Mouse (Mus musculus): ENCODE measurements around the gene Pacs2.
A peak's percentile ranks its signal among the peaks of the same experiment; 100 is the strongest.

The Pacs2 gene

DNA sequence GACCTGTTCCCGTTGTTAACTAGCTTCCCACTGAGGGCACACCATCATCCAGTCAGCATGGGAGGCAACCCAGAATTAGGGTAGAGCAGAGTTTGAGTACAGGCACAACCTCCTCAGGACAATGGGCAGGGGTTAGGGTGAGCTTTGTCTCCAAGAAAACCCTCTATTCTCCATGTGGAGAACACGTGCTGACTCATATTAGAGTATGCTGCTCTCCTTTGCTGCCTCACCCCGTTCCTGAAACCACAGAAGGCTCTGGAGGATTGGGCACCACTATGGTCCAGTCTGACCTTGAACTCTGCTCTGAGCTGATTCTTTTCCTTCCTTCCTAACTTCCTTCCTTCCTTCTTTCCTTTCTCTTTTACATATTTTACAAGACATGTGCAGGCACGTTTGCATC lies 24.1 kb downstream of the Pacs2 start:
- ATAC-seq (ENCODE audit: insufficient number of reproducible peaks, low FRiP score, low TSS enrichment) = no peak

DNA sequence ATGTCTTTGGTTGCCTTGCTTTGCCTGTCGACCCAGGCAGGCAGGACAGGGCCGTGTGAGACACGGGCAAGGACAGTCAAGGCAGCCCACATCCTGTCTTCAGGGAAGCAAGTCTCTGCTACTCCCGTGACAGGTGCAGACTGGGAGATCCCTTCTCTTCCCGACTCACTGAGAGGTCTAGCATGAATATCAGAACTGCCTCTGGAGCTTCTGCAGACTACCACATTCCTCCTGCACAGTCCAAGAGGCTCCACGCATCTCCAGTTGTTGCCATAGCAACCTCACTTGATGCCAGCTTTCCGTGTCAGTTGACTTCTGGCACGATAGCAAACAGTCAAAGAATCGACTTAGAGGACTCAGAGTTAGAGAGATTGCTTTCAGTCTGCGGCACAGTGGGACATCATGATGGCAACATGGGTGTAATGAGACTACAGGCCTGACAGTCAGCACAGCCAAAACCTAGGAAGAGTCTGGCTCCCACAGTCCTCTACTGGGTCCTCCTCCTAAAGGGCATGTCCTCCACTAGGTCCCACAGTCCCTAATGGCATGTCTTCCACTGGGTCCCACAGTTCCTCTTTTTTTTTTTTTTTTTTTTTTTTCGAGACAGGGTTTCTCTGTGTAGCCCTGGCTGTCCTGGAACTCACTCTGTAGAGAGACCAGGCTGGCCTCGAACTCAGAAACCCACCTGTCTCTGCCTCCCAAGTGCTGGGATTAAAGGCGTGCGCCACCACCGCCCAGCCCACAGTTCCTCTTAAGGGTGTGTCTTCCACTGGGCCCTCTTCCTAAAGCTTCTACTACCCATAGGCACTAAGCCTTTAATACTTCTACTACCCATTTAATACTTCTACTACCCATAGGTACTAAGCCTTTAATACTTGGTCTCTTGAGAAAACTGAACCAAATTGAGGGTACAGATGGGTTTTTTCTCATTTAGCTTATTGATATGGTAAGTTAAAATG lies 27.5 kb downstream of the Pacs2 start:
- no peak for ATAC-seq (ENCODE audit: insufficient number of reproducible peaks, low FRiP score, low TSS enrichment)

DNA sequence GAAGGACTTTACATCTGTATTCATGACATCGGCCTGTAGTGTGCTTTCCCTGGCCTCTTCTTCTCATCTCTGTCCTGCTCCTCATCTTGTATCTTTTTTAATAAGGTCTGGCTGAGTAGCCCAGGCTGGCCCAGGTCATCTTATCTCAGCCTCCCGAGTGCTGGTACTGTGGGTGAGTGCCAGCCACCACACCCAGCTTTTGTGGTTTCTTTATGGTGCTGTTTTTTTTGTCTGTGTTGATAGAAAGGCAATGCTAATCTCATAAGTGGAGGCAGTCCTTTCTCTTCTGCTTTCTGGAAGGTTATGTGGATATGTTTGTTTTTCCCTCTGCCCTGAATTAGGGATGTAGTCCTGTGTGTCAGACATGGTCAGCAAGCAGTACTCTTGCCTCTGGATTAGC lies 28.2 kb downstream of the Pacs2 start:
- no peak for ATAC-seq (ENCODE audit: insufficient number of reproducible peaks, low FRiP score, low TSS enrichment)

DNA sequence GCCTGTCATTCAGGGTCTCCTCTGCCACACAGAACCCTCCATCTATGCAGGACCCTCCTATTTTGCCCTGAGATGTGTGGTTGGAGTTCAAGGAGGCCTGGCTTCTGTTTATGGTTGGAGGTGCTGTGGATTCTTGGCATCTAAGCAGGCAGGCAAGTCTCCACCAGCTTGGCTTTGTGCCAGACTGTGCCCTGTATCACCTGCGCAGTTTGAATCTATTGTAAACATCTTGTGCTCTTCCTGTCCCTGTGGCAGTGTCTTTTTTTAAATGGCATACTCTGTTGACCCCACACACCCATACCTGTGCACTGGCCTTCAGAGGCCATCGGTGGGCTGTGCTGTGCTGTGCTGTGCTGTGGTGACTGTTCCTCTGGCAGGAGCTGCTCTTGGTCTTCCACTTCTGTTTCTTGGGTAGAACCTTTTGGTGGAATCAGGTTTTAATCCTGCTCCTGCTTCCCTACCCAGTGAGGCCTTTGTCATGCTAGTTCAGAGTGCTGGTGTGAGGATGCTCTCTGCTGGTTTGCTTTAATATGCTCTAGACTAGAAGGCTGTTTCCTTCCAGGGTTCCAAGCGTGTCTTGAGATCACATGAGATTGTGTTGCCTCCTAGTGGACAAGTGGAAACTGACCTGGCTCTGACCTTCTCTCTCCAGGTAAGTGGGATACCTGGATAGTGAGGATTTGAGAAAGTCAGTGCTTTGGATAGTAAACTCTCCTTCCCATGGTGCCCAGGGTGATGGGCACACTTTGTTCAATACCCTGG lies 30.8 kb downstream of the Pacs2 start:
- ATAC-seq (ENCODE audit: insufficient number of reproducible peaks, low FRiP score, low TSS enrichment) = peak; percentile 82

DNA sequence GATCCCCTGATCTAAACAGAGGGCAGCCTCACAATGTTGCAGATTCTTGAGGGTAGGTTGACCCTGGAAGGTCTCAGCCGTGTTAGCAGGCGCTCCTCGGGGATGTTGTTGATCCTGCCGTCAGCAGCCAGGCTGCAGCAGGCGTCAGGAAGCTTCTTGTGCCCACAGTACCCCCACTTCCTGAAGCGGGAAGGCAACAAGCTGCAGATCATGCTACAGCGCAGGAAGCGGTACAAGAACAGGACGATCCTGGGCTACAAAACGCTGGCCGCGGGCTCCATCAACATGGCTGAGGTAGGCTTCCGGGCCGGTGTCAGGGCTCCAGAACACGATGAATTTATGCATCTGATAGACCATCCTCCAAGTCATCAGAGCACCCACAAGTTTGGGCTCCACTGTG lies 32.6 kb downstream of the Pacs2 start:
- ATAC-seq (ENCODE audit: insufficient number of reproducible peaks, low FRiP score, low TSS enrichment) = no peak

DNA sequence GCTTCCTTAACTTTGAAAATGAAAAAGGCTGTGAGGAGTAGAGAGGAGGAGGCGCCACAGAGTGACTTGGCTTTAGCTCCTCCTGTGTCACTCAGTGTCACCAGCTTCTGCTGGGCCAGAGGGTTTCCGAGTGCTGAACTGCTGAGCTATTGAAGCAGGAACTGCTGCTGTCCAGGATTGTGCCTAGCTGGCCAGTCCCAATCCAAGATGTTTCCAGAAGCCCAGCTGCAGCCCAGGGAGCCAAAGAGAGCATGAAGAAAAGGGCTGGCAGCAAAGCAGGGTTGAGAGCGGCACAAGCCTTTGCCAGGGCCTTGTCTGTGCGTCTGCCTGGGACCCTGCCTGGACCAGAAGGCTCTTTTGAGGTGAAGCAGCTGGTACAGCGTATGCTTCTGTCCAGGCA lies 33.8 kb downstream of the Pacs2 start:
- ATAC-seq (ENCODE audit: insufficient number of reproducible peaks, low FRiP score, low TSS enrichment) = no peak

DNA sequence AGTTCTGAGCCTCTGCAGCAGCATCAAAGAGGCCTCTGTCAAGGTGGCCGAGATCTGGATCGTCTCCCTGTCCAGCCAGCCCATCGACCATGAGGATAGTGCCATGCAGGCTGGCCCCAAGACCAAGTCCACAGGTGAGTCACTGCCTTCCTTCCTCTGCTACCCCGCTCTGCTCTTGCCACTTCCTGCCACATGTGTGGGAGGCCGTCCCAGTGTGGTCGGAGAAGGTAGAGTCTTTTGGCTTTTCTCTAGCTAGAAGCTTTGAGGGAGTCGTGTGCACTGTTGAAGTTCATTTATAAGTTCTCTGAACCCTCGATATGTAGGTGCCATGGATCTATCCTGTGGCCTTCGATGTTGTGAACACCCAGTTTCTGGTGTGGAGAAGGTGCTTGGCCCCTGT lies 35.5 kb downstream of the Pacs2 start:
- no peak for ATAC-seq (ENCODE audit: insufficient number of reproducible peaks, low FRiP score, low TSS enrichment)

DNA sequence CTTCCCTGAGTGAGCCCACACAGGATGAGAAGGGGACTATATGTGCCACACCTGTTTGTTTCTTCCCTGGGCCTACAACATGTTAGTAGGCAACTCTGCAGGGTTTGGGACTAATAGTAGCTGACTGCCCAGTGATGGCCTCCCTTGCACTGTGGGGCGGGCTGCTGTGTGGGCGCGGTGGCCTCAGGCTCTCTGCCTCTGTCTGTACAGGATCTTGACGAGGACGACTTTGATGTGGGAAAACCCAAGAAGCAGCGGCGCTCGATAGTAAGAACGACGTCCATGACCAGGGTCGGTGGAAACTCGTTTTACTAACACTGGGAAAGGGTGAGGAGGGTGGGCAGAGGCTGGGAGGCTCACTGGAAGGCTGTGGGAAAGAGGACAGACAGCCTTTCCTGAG lies 36.4 kb downstream of the Pacs2 start:
- ATAC-seq (ENCODE audit: insufficient number of reproducible peaks, low FRiP score, low TSS enrichment) = no peak

DNA sequence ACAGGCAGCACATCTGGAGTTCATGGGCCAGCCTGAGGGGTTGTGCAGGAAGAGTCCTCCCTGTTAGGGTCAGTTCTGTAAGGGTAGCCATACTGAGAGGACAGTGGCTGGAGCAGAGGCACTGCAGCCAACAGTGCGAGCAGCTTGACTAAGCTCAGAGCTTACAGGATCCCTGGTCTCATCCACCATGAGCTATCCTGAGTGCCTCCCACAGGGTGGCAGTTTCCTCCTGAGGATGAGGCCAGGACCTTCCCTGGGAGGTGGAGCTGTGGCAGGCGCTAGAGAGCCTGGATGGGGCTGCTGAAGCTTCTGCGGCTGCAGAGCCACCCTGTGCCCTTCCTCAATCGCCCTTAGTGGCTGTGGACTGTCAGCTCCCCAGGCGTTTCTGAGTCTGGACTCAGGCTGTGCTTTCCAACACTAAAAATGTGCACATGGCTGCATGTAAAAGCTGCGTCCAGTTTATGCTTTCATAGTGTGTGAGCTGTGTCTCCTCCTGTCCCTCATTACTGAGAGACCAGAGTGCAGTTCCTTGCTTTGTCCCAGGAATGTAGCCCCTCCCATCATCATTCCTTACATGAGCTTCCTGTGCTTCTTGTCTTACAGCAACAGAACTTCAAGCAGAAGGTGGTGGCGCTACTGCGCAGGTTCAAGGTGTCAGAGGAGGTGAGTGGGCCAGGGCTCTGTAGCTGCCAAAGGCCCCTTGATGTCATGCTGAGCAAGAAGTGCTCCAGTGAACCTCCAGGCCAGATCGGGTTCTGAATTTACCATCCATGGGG lies 37.5 kb downstream of the Pacs2 start:
- no peak for ATAC-seq (ENCODE audit: insufficient number of reproducible peaks, low FRiP score, low TSS enrichment)

DNA sequence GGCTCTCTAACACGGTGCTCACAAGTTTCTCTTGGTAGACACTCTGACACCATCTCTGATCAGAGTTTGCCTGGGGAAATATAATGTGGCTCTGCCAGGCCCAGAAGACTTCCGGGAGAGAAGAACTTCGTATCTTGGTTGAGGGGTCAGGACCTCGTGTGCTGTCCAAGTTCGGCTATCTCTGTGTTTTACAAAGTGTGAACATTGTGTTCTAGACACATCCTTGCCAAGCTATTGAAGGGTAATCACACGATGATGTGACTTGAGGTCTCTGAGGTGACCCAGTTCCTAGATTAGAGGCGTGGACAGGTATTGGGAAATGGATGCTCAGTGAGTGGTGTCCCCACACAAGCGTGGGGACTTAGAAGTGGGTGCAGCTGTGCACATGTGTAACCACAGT lies 41.8 kb downstream of the Pacs2 start:
- ATAC-seq (ENCODE audit: insufficient number of reproducible peaks, low FRiP score, low TSS enrichment) = no peak

DNA sequence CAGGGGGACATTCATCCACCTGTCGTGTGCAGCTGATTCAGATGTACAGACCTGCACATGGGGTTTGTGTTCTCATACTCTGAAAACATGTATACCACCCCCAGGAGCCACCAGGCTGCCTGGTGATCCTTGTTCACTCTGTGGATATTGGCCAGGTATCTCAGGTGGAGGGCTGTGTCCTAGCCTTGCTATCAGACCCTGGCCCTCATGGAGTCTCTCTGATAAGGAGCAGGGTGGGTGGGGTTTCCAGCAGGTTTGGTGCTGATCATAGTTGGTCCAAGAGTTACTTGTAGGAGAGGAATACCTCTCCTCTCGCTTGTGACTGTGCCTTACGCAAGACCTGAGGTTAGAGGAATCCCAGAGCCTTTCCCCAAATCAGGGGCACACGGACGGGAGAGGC lies 45.9 kb downstream of the Pacs2 start:
- ATAC-seq (ENCODE audit: insufficient number of reproducible peaks, low FRiP score, low TSS enrichment) = no peak

DNA sequence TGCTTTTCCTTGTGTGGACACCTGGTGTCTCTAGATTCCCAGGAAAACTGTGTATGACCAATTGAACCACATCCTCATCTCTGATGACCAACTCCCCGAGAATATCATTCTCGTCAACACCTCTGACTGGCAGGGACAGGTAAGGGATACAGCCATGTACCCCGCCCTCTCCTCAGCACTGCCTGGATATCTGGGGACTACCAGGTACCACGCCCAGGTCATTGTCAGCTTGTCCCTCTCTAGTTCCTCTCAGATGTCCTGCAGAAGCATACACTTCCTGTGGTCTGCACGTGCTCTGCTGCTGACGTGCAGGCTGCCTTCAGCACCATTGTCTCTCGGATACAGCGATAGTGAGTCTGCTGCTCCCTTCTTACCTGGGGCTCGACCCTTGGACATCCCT lies 47.3 kb downstream of the Pacs2 start:
- no peak for ATAC-seq (ENCODE audit: insufficient number of reproducible peaks, low FRiP score, low TSS enrichment)

DNA sequence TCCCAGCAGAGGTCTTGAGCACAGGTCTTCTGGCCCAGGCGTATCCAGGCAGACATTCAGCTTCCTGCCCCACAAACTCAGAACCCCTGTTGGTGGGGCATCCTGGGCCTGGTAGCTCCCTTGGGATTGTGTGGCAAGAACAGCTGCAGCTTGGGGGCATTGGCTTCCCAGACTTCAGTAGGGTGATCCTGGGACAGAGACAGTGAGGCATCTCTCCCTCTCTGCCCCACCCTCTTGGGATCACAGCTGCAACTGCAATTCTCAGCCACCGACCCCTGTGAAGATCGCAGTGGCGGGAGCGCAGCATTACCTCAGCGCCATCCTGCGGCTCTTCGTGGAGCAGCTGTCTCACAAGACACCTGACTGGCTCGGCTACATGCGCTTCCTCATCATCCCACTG lies 47.9 kb downstream of the Pacs2 start:
- ATAC-seq (ENCODE audit: insufficient number of reproducible peaks, low FRiP score, low TSS enrichment) = no peak

DNA sequence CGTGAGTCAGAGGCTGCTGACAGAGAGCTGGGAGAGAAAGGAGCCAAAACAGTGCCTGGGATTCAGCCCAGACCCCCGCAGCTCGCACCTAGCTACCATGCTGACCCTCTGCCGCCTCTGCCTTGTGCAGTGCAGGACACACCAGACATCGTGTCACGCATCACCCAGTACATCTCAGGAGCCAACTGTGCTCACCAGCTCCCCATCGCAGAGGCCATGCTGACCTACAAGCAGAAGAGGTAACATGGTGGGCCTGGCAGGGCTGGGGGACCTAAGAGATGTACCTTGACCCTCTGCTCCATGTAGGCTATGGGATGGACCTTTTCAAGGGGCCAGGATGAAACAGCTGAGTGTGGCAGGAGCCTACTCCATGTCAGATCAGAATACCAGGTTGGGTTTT lies 49.4 kb downstream of the Pacs2 start:
- ATAC-seq (ENCODE audit: insufficient number of reproducible peaks, low FRiP score, low TSS enrichment) = no peak

DNA sequence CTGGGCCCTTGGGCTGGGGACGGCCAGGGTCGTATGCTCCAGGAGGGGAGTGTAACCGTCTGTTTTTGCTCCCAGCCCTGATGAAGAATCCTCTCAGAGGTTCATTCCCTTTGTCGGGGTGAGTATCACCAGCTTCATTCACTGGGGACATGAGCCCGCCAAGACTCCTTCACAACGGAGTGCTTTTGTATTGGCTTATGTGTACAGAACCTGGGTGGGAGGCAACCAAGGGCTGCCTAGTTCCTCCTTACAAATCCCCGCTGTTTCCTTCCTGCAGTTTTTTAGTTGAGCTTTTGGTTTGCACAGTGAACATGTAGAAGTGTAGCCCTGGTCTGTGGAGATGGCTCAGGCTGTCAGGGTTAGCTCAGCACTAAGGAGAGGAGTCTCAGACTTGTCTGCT lies 53.7 kb downstream of the Pacs2 start:
- ATAC-seq (ENCODE audit: insufficient number of reproducible peaks, low FRiP score, low TSS enrichment) = no peak

DNA sequence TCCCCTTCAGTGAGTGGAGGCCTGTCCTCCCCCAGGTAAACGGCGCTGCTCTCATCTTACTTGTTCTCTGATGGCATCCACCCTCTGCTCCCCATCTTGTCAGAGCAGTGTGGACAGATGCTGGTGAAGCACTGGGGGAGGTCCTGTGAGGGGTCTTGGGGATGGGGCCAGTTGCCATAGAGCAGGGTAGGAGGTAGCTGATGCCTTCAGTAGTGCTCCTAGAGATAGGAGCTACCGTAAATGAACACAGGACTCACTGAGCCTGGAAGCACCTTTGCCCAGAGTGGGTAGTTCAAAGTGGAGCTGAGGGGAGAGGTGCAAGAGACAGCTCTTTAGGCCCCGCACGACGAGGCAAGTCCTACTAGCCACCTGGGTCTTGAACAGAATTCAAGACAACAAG lies 55.1 kb downstream of the Pacs2 start:
- no peak for ATAC-seq (ENCODE audit: insufficient number of reproducible peaks, low FRiP score, low TSS enrichment)

DNA sequence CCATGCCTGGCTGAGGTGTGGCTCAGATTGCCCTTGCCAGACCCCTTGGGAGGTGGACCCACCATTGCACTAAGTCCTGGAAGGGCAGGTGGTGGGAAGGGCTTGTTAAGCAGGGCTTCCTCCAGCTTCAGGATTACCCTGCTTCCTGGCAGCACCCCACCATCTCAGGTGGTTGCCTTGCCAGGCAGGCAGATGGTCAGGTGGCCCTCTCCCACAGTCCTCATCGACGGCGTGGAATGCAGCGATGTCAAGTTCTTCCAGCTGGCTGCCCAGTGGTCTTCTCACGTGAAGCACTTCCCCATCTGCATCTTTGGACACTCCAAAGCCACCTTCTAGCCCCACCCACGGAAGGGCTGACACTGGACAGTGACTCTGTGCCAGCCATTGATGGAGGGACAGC lies 57.0 kb downstream of the Pacs2 start:
- ATAC-seq (ENCODE audit: insufficient number of reproducible peaks, low FRiP score, low TSS enrichment) = no peak

DNA sequence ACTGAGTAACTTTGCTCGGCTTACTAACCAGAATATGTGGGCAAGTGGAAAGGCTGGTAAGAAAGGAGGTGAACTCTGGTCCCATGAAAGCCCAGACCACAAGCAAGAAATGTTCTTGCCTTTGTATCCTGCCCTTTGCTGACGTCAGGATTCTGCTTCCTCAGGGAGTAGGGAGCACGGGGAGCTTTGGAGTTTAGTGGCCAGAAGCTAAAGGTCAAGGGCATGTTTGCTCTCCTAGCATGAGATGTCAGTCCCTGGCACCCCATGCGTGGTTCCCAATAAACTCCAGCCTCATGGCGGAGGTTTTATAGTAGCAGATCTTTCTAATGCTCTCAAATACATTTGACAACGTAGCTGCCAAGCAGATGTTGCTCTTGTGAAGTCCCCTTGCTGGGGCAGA lies 57.5 kb downstream of the Pacs2 start:
- no peak for ATAC-seq (ENCODE audit: insufficient number of reproducible peaks, low FRiP score, low TSS enrichment)

DNA sequence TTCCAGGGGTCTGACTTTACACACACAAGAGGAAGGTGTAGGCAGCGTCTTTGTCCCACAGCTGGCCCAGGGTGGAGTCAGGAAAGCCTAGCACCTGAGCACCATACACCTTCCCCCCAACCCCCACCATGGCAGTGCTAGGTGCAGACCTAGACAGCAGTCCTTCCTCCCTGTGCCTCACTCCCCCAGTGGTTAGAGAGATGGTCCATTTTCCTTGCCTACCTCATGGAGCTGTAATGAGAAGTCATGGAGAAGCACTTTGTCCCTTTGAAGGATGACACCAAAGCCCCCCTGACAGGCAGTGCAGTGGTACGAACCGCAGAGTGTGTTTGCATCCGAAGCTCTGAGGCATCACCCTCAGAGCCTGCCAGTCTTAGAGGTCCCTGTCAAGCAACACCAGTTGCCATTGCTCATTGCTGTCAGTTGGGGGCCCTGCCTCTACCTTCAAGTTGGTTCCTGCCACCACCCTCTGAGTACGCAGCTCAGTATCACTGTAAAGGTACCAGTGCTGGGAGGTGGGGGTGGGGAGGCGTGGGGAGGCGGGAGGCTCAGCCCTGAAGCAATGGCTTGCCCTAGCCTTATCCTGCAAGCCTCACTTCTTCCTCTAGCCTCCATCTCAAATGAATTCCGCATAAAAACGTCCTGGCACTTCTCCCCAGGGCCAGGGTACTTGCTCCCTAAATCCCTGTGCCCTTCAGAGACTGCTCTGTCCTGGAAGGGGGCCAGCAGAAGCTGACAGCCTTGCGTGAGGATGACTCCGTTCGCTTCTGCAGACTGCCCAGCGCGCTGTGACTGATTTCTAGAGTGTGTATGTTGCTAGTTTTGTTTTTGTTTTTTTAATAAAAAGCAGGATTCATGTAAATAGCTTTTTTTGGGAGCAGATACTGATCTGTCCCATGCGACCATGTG lies 59.4 kb downstream of the Pacs2 start:
- ATAC-seq (ENCODE audit: insufficient number of reproducible peaks, low FRiP score, low TSS enrichment) = peak; percentile 21; the same call in 1 of the 2 replicates
